Mouse (Mus musculus) thymus, postnatal 36 days (tissue): ENCODE measurements around the gene Cd3eap.

Source experiments
- DNase-seq, 2 experiments: peaks; one replicate each; pipeline ENCODE4 v3.0.0; 2022; ENCODE audit warnings: mixed read lengths in 2 of 2

Cd3eap gene

DNA sequence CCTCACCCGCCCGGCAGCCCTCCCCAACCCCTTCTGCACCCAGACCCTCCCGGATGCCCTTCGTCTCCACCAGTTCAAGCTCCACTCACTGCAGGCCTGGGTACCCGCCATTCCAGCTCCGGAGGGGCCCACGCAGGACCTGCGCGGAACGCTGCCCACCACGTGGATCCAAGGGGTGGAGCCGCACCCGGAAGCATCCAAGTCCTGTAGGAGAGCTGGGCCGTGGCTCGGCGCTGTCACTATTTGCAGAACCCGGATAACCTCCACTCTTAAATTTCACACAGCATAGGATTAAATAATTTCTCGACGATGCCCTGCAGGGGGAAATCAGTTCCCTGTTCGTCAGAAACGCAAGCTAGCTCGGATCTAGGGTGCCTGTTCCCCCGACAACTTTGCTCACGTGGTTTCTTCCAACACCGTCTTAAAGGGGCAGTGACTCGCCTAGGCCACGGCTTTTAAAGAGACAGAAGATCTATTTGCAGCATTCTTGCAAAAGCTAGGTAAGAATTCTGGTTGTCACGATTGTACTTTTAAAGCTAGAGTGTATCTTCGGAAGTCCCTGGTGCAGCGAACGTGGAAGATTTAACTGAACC lies at the start of gene Cd3eap, which contains the start of gene Ppp1r13l:
TSS of gene Cd3eap (minus strand) at position 185 of the 593 bp plus-strand sequence.
TSS of gene Ppp1r13l (plus strand) at position 451 of the 593 bp plus-strand sequence.
- peak; percentile 81 to 82 for DNase-seq

- DNase-seq = peak; percentile 79 to 86
These were observed 46.1 kb upstream of the Cd3eap start for GRCm38 (mm10) chr7:19405417-19405816.

DNA sequence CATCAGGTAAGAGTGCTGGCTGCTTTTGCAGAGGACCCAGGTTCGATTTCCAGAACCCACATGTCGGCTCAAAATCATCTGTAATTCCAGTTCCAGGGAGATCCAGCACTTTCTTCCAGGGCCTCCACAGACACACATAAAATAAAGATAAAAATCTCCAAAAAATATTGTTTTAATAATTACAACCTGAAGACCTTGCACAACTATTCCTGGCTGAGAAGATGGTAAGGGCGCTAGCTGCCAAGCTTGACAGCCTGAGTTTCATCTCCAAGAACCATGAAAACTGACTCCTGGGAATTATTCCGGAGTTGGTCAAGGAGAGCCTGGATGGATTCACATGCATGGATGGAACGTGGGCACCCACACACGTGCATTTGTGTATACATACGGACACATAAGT lies 45.2 kb upstream of the Cd3eap start, which contains the start of gene Ckm:
TSS of gene Ckm (plus strand) at position 301 of the 400 bp plus-strand sequence.
- no peak for DNase-seq

DNA sequence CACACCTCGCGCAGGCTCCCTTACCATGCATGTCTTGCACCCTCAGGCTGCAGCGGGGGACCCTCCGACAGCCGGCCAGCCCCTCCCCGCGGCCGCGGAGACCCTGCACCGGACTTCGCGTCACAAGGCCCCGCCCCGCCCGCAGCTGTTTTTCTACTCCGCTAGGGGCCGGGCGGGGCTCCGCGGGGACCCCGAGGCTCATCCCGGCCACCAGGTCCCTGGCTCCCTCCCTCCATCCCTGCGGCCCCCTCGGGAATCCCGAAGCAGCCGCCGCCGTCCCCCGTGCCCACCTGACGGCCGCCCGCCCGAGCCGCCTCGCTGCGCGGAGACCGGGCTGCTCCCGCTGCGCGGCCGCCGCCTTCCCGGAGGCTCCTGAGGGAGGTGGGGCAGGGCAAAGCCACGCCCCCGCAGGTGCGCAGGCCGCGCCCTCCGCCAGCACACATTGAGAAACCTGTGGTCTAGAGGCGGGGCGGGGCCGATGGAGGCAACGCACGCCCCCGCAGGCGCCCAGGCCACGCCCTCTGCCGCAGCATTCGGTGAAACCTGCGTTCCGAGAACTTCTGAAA lies 44.5 kb upstream of the Cd3eap start, which contains the start of gene Klc3:
TSS of gene Klc3 (minus strand) at position 374 of the 566 bp plus-strand sequence.
- peak; percentile 91 to 94 for DNase-seq

GRCm38 (mm10) chr7:19402535-19403112 lies 43.3 kb upstream of the Cd3eap start:
- DNase-seq = no peak

- no peak for DNase-seq
These were observed 41.7 kb upstream of the Cd3eap start for GRCm38 (mm10) chr7:19400946-19401345.

- peak; percentile 73 to 80 for DNase-seq
These were observed 40.4 kb upstream of the Cd3eap start for GRCm38 (mm10) chr7:19399496-19400280.

DNA sequence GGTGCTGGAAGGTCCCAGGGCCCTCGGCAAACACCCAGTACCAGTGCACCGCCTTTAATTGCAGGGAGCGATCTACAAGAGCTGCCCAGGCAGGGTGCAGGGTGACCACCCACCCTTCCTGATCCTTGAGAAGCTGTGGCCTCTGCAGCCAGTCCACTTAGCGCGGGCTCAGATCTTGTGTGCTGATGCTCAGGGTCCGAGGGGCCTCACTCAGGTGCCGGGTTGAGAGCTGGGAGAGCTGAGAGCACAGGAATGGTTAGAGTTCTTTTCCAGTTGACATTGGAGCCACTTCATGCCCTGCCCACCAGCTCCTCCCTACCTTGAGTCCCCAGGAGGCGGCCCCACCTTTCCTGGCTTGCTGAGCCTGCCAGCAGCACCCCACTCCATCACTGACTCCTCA lies 35.2 kb upstream of the Cd3eap start:
- DNase-seq = no peak

DNA sequence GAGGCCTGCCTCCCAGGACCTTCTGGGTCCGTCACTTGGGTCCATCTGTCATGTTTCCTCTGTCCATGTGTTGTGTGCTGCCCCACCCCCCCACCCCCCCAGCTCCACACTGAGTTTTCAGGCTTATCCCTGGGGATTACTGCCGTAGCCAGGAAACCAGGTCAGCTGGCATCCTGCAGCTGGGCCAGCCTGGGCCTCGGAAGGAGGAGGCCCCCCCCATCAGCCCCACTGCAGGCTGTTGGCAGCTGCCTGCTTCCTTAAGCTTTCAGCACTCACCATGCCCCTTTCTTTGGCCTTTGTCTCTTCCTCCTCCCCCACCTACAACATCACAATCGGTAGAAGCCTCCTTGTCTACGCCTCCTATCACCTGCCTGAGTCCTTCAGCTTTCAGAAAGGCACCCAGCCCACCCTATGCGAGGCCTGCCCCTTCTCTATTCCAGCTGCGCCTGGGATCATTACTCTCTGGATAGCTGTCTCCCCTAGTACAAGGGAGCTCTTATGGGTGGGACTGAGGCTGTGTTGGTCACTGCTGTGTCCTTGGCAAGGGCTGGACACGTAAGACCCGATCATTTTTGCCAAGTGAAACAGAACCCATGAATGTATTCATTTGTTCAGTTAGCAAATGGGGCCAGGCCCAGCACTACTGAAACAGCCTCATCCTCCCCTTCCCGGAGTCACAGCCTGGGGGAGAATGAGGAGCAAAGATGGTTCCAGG lies 29.6 kb upstream of the Cd3eap start:
- DNase-seq = no peak

DNA sequence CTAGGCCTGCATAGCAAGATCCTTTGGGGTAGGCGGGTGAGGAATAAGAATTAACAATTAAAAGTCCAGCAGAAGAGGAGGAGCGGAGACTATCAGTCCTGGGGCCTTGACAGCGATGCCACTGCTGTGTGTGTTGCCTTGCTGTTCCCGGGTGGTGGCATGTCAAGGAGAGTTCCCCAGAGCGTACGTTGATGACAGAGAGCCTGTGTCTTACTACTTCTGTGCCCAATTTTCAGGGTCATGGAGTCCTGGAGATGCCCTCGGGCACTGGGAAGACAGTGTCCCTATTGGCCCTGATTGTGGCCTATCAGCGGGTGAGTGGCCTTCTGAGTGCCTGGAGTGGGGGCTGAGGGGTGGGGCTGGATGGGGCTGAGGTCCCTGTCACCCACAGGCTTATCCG lies 24.4 kb upstream of the Cd3eap start:
- DNase-seq = no peak

DNA sequence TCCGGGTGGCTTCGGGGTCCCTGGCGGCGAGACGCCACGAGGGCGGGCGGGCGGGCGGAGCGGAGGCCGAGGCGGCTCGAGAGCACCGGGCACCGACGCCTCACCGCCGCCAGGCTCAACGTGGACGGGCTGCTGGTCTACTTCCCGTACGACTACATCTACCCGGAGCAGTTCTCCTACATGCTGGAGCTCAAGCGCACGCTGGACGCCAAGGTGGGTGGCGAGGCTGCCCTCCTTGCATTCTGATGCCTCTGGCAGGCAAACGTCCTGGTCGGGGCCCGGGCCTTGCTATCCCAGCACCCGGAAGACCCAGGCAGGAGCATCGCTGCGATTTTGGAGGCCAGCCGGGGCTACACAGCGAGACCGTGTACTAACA lies 22.9 kb upstream of the Cd3eap start:
- DNase-seq = no peak

- DNase-seq = peak; percentile 98 to 99
These were observed 22.3 kb upstream of the Cd3eap start, which contains the start of gene Ercc2 for GRCm38 (mm10) chr7:19381377-19382165. Gene Ercc2 (plus strand): TSS chr7:19382010.

DNA sequence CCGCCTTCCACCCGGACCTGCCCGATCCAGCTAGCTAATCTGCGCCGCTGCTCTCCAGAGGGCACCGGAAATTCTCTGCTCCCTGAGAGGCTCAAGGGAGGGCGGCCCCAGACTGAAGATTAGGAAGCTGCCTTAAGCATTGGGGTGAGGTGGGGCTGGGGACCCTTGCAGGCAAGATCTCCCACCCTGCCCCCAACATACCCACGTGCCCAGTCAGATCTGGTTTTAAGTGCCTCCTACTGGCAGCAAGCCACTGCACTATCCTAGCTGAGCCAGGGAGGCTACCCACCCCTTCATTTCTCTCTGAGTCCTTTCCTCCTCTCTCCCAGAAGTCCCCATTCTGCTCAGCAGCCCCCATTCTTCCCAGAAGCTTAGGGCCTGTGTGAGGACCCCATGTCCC lies 18.8 kb upstream of the Cd3eap start:
- no peak for DNase-seq

DNA sequence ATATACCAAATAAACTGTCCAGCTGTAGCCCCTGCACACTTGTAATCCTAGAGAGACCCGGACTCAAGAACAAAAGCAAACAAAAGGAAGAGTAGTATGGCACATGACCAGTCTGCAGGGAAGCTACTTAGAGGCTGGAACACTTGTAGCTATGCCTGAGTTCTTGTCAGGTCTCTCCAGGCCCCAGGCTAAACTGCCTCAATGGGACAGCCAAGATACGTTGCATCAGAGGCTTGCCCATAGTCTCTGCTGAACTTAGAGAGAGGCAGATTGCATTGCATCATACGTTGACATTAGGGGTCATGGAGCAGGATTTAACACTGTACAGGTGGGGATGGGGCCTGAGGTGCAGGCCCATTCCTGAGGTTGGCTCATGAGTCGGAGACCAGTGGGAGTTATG lies 16.7 kb upstream of the Cd3eap start:
- no peak for DNase-seq

DNA sequence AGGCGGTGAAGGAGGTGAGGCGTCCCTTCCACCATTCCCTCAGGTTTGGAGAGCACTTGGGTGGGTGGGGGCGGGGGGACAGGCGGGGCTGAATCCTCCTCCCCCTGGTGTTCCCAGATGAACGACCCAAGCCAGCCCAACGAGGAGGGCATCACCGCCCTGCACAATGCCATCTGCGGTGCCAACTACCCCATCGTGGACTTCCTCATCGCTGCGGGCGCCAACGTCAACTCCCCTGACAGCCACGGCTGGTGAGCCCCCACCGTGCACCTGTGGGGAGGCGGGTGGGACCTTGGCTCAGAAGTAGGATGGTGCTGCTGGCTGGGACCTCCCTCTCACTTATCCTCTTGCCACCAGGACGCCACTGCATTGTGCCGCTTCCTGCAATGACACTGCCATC lies 16.1 kb upstream of the Cd3eap start:
- no peak for DNase-seq

DNA sequence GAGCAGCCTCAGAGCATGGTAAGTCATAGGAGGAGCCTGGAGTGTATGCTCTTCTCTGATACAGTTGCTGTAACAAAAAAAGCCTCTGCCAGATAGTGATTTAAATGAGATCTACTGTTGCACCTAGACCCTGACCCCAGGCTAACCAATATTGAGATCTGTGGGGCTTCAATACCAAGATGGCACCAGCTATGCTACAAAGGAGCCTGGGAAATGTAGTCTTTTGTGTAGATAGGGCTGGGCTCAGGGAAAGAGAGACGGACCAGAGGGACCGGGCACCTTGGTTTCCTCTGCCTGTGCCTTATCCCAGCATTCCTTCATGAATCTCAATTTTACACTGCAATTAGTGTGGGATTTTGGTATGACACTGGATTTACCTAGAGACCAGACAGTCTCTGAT lies 14.1 kb upstream of the Cd3eap start:
- no peak for DNase-seq

DNA sequence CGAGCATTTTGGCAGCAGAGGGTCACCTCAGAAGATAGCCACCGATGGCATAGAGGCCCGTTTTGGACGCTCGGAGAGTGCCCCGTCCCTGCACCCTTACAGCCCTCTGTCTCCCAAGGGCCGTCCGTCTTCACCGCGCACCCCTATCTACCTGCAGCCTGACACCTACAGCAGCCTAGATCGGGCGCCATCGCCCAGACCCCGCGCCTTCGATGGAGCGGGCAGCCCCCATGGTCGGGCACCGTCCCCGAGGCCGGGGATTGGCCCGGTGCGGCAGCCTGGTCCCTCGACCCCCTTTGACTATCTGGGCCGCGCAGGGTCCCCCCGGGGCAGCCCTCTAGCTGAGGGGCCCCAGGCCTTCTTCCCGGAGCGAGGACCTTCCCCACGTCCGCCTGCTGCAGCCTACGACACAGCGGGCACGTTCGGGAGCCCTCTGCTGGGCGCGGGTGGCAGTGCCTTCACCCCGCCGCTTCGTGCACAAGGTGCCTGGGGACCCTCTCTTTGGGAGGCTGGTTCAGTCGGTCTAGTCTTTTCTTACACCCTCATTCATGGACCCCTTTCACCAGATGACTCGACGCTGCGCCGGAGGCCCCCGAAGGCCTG lies 10.6 kb upstream of the Cd3eap start:
- peak; percentile 80 to 82 for DNase-seq

- DNase-seq = no peak
These were observed 9.1 kb upstream of the Cd3eap start for GRCm38 (mm10) chr7:19368380-19368779.

DNA sequence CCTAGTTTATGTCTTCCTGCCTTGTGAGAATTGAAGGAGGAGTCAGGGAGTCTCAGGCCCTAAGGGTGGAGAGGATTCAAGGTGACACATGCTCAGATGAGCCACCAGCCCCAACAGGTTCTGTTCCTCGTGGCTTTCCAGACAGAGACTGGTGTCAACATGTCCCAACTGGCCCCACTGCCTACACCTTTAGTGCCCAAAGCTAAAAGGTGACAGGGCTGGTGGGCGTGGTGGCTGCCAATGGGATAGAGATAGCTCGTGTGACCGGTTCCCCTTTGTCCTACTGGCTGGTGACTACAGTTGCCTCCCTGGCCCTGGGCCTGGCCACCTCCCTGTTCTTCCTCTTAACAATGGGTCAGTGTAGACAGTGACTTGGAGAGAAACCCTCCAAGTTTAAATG lies 6.1 kb upstream of the Cd3eap start:
- DNase-seq = no peak

- peak; percentile 74 to 75 for DNase-seq
These were observed 4.6 kb upstream of the Cd3eap start for GRCm38 (mm10) chr7:19363881-19364280.

GRCm38 (mm10) chr7:19362276-19362675 lies 3.0 kb upstream of the Cd3eap start:
- no peak for DNase-seq
